Mouse (Mus musculus) thymus, adult 2 months (tissue): ENCODE measurements around the gene Carns1. TPM values are rescaled to one million over a fixed set of nuclear protein-coding genes. Genes with fewer than 3 reads are reported as not detected.

ENCODE experiments used
- DNase-seq: peaks from one replicate; pipeline ENCODE4 v3.0.0; 2021
- H3K27ac ChIP-seq: fragments of 200-500 bp; 2 replicates; pipeline ENCODE4 v1.5.1; 2012; ENCODE audit warnings: low read length, control low read depth; ENCODE audit not compliant: control insufficient read depth, insufficient read depth
- H3K27me3 ChIP-seq: fragments of 200-500 bp; 2 replicates; pipeline ENCODE4 v1.6.1; 2012; ENCODE audit warnings: mild to moderate bottlenecking, low read length, moderate library complexity, mixed read lengths; ENCODE audit not compliant: control insufficient read depth, insufficient read depth
- H3K36me3 ChIP-seq: fragments of 200-500 bp; 2 replicates; pipeline ENCODE4 v1.6.1; 2012; ENCODE audit warnings: mild to moderate bottlenecking, low read length, moderate library complexity; ENCODE audit not compliant: control insufficient read depth, insufficient read depth
- H3K4me1 ChIP-seq: fragments of 200-500 bp; replicated peaks from 2 replicates; pipeline ENCODE4 v1.6.1; 2012; ENCODE audit warnings: low read length; ENCODE audit not compliant: control insufficient read depth, insufficient read depth
- H3K4me3 ChIP-seq: fragments of 200-500 bp; 2 replicates; pipeline ENCODE4 v1.5.1; 2012; ENCODE audit warnings: mild to moderate bottlenecking, low read length, control low read depth, moderate library complexity; ENCODE audit not compliant: control insufficient read depth, insufficient read depth
- CTCF ChIP-seq: fragments of 200-500 bp; IDR thresholded peaks from 2 replicates; pipeline ENCODE4 v1.5.1; 2012; ENCODE audit warnings: mild to moderate bottlenecking, control low read depth, low read length, moderate library complexity, borderline replicate concordance; ENCODE audit not compliant: control insufficient read depth, poor library complexity, insufficient read depth; ENCODE audit errors: extremely low read depth
- POLR2A ChIP-seq: fragments of 200-500 bp; IDR thresholded peaks from 2 replicates; pipeline ENCODE4 v1.6.1; 2012; ENCODE audit warnings: mild to moderate bottlenecking, low read length, control low read depth, moderate library complexity; ENCODE audit not compliant: control insufficient read depth, poor library complexity, insufficient read depth; ENCODE audit errors: extremely low read depth
- WGBS: fragments of 180-500 bp; shearing (Covaris S2); methylation state at CpG from one replicate; pipeline ENCODE4 v1.1.7; 2018; 5-methylcytosine and 5-hydroxymethylcytosine counted together
- polyA plus RNA-seq: library from polyadenylated mRNA; depleted of rRNA; stranded (reverse); fragments of >200 nt; gene quantifications from 2 replicates; pipeline ENCODE4 v1.2.3, GENCODE M21; 2012

Gene Carns1
- polyA plus RNA-seq, 1 experiment, result 95.5 TPM

GRCm38 (mm10) chr19:4194776-4195650 lies 19.7 kb upstream of the Carns1 start:
- DNase-seq, result no peak
- TF ChIP-seq POLR2A (no peak), CTCF (no peak)
- 96% methylated on average over 12 of the region's 12 CpGs for WGBS
- Histone ChIP-seq H3K27ac (no peak overlapping the region), H3K4me3 (no peak overlapping the region), H3K27me3 (no peaks in the 10 kb centered on the region), H3K4me1 (peaks cover 33% of the 10 kb centered on the region), H3K36me3 (peaks cover 36% of the 10 kb centered on the region)

GRCm38 (mm10) chr19:4194021-4194724 lies 18.9 kb upstream of the Carns1 start:
- H3K4me3 ChIP-seq, result no peak overlapping the region
- 80% methylated on average over 8 of the region's 8 CpGs for WGBS
- H3K4me1 ChIP-seq, result peaks cover 40% of the 10 kb centered on the region
- H3K27me3 ChIP-seq, result no peaks in the 10 kb centered on the region
- no peak for DNase-seq
- H3K27ac ChIP-seq, result no peak overlapping the region
- H3K36me3 ChIP-seq, result peaks cover 34% of the 10 kb centered on the region
- no peak for TF ChIP-seq CTCF
- TF ChIP-seq POLR2A, result no peak

GRCm38 (mm10) chr19:4193129-4193528 lies 17.9 kb upstream of the Carns1 start:
- DNase-seq, result no peak
- Histone ChIP-seq H3K27me3 (no peaks in the 10 kb centered on the region), H3K4me1 (peaks cover 49% of the 10 kb centered on the region), H3K27ac (no peak overlapping the region), H3K36me3 (peaks cover 34% of the 10 kb centered on the region), H3K4me3 (peak overlapping the region; percentile 85; the same call in 1 of the 2 replicates)
- WGBS, result 48% methylated on average over 6 of the region's 6 CpGs
- TF ChIP-seq POLR2A (no peak), CTCF (no peak)

GRCm38 (mm10) chr19:4192251-4192985 lies 17.1 kb upstream of the Carns1 start:
- Histone ChIP-seq H3K4me3 (peak overlapping the region; percentile 85), H3K36me3 (peaks cover 40% of the 10 kb centered on the region), H3K27me3 (no peaks in the 10 kb centered on the region), H3K27ac (peak overlapping the region; percentile 30), H3K4me1 (peaks cover 56% of the 10 kb centered on the region)
- TF ChIP-seq POLR2A (no peak), CTCF (no peak)
- DNase-seq, result no peak
- under 1% methylated on average over 52 of the region's 52 CpGs for WGBS

GRCm38 (mm10) chr19:4191528-4192250 lies 16.4 kb upstream of the Carns1 start, which contains the start of gene Ppp1ca:
Gene Ppp1ca (plus strand): TSS chr19:4192065.
- peaks cover 44% of the 10 kb centered on the region for H3K36me3 ChIP-seq
- WGBS, result 2% methylated on average over 45 of the region's 47 CpGs
- peaks cover 58% of the 10 kb centered on the region for H3K4me1 ChIP-seq
- DNase-seq, result peak; percentile 98
- H3K4me3 ChIP-seq, result peak within 1 kb of the TSS; percentile 96
- H3K27ac ChIP-seq, result peak within 1 kb of the TSS; percentile 91
- TF ChIP-seq POLR2A (peak; percentile 89), CTCF (peak; percentile 77; the same call in 1 of the 2 replicates)
- no peaks in the 10 kb centered on the region for H3K27me3 ChIP-seq

- WGBS, result 4% methylated on average over 4 of the region's 4 CpGs
- peak within 1 kb of the TSS; percentile 95 for H3K27ac ChIP-seq
- no peak for TF ChIP-seq CTCF
- TF ChIP-seq POLR2A, result peak; percentile 87
- H3K27me3 ChIP-seq, result no peaks in the 10 kb centered on the region
- DNase-seq, result peak; percentile 93
- H3K4me1 ChIP-seq, result peaks cover 56% of the 10 kb centered on the region
- H3K4me3 ChIP-seq, result peak within 1 kb of the TSS; percentile 96
- peaks cover 37% of the 10 kb centered on the region for H3K36me3 ChIP-seq
Observed at GRCm38 (mm10) chr19:4190831-4191334, 15.6 kb upstream of the Carns1 start, which contains the start of gene Tbc1d10c. Gene Tbc1d10c (minus strand): TSS chr19:4191284.
